Comparison of ENCODE assay signal across 12 mouse cellular contexts in genomic region chr3:149007860-149008633, GRCm38 (mm10). TPM values are rescaled to one million over a fixed set of nuclear protein-coding genes. Genes with fewer than 3 reads are reported as not detected.
DNase-seq lines count a peak whose midpoint lies in the region; ATAC-seq lines count a peak whose summit lies in the region.
"Had no signal": no experiment of that assay in that cellular context is flagged by ENCODE, and none has a peak within 500 bp of the region (broad histone marks: within the 10 kb centered on the region; RNA-seq: fewer than 3 reads in every experiment).

No protein-coding gene starts in this region.

- no peak overlapping the region for H3K4me3 ChIP-seq in forebrain, embryonic 13.5 days
- no peak overlapping the region for H3K4me3 ChIP-seq in forebrain, embryonic 12.5 days (replicated peaks)
- H3K4me3 ChIP-seq in hindbrain, embryonic 13.5 days: no peak overlapping the region
- no peak overlapping the region for H3K4me3 ChIP-seq in hindbrain, embryonic 10.5 days
- peak overlapping the region; percentile 18; the same call in 1 of the 2 replicates for H3K4me3 ChIP-seq in embryonic facial prominence, embryonic 13.5 days
- no peak overlapping the region for H3K4me3 ChIP-seq in limb, embryonic 15.5 days

- no peak overlapping the region for H3K27ac ChIP-seq in forebrain, embryonic 13.5 days
- H3K27ac ChIP-seq in forebrain, embryonic 12.5 days: no peak overlapping the region
- H3K27ac ChIP-seq in hindbrain, embryonic 13.5 days: no peak overlapping the region
- no peak overlapping the region for H3K27ac ChIP-seq in hindbrain, embryonic 10.5 days
- peak overlapping the region; percentile 29; the same call in 1 of the 2 replicates for H3K27ac ChIP-seq in embryonic facial prominence, embryonic 13.5 days
- H3K27ac ChIP-seq in limb, embryonic 15.5 days: no peak overlapping the region

- no peak for DNase-seq in hindbrain, embryonic 10.5 days (ENCODE audit: low spot score)
- no peak for DNase-seq in gastrocnemius, adult 8-10 months (ENCODE audit: low spot score in 2 of 2)
- DNase-seq: cerebellum, adult 11 months; gastrocnemius, postnatal 14 days; kidney, postnatal 10 days had no signal

- H3K9ac ChIP-seq in forebrain, embryonic 13.5 days: no peak overlapping the region
- H3K9ac ChIP-seq in forebrain, embryonic 12.5 days: no peak overlapping the region
- no peak overlapping the region for H3K9ac ChIP-seq in hindbrain, embryonic 13.5 days
- H3K9ac ChIP-seq in embryonic facial prominence, embryonic 13.5 days: 0 out of 2 replicates have a peak overlapping the region, but pooled peaks have one; percentile 8
- H3K9ac ChIP-seq in limb, embryonic 15.5 days: no peak overlapping the region

- no peaks in the 10 kb centered on the region for H3K9me3 ChIP-seq in forebrain, embryonic 13.5 days (replicated peaks)
- no peaks in the 10 kb centered on the region for H3K9me3 ChIP-seq in forebrain, embryonic 12.5 days
- H3K9me3 ChIP-seq in hindbrain, embryonic 13.5 days: no peaks in the 10 kb centered on the region
- H3K9me3 ChIP-seq in hindbrain, embryonic 10.5 days: no peaks in the 10 kb centered on the region
- H3K9me3 ChIP-seq in embryonic facial prominence, embryonic 13.5 days: no peaks in the 10 kb centered on the region
- H3K9me3 ChIP-seq in limb, embryonic 15.5 days: no peaks in the 10 kb centered on the region

- peak overlapping the region; percentile 14; the same call in 1 of the 2 replicates for H3K4me2 ChIP-seq in forebrain, embryonic 13.5 days
- no peak overlapping the region for H3K4me2 ChIP-seq in forebrain, embryonic 12.5 days
- peak overlapping the region; percentile 2; the same call in 1 of the 2 replicates for H3K4me2 ChIP-seq in hindbrain, embryonic 13.5 days
- peak overlapping the region; percentile 40 for H3K4me2 ChIP-seq in embryonic facial prominence, embryonic 13.5 days
- H3K4me2 ChIP-seq in limb, embryonic 15.5 days: 0 out of 2 replicates have a peak overlapping the region, but pooled peaks have one; percentile 3

- no peaks in the 10 kb centered on the region for H3K36me3 ChIP-seq in forebrain, embryonic 13.5 days (ENCODE audit: poor library complexity, severe bottlenecking)
- no peaks in the 10 kb centered on the region for H3K36me3 ChIP-seq in forebrain, embryonic 12.5 days (replicated peaks)
- H3K36me3 ChIP-seq in hindbrain, embryonic 13.5 days: no peaks in the 10 kb centered on the region
- H3K36me3 ChIP-seq in hindbrain, embryonic 10.5 days: no peaks in the 10 kb centered on the region
- H3K36me3 ChIP-seq in embryonic facial prominence, embryonic 13.5 days: no peaks in the 10 kb centered on the region
- H3K36me3 ChIP-seq in limb, embryonic 15.5 days: no peaks in the 10 kb centered on the region

- no peak for ATAC-seq in forebrain, embryonic 13.5 days
- no peak for ATAC-seq in forebrain, embryonic 12.5 days (ENCODE audit: low FRiP score)
- no peak for ATAC-seq in hindbrain, embryonic 13.5 days (ENCODE audit: low FRiP score)
- ATAC-seq in embryonic facial prominence, embryonic 13.5 days (ENCODE audit: insufficient number of reproducible peaks, insufficient read depth, low FRiP score, low TSS enrichment, low read depth): no peak
- no peak for ATAC-seq in limb, embryonic 15.5 days (ENCODE audit: insufficient number of reproducible peaks, low FRiP score, low TSS enrichment, low read depth)
- no peak for ATAC-seq in cerebellum, adult (ENCODE audit: insufficient number of reproducible peaks, low FRiP score, low TSS enrichment)

- peaks cover 7% of the 10 kb centered on the region; the same call in 1 of the 2 replicates for H3K4me1 ChIP-seq in forebrain, embryonic 13.5 days
- H3K4me1 ChIP-seq in forebrain, embryonic 12.5 days: no peaks in the 10 kb centered on the region
- no peaks in the 10 kb centered on the region; the same call in 1 of the 2 replicates for H3K4me1 ChIP-seq in hindbrain, embryonic 13.5 days (replicated peaks)
- no peaks in the 10 kb centered on the region for H3K4me1 ChIP-seq in hindbrain, embryonic 10.5 days (replicated peaks)
- peaks cover 22% of the 10 kb centered on the region for H3K4me1 ChIP-seq in embryonic facial prominence, embryonic 13.5 days
- H3K4me1 ChIP-seq in limb, embryonic 15.5 days: no peaks in the 10 kb centered on the region

- 73% methylated on average over 20 of the region's 20 CpGs for WGBS in forebrain, embryonic 13.5 days
- 74% methylated on average over 20 of the region's 20 CpGs for WGBS in forebrain, embryonic 12.5 days
- 67% methylated on average over 20 of the region's 20 CpGs for WGBS in hindbrain, embryonic 13.5 days
- WGBS in hindbrain, embryonic 10.5 days: 71% methylated on average over 20 of the region's 20 CpGs
- WGBS in embryonic facial prominence, embryonic 13.5 days: 52% methylated on average over 20 of the region's 20 CpGs
- 59% methylated on average over 20 of the region's 20 CpGs for WGBS in limb, embryonic 15.5 days

- H3K27me3 ChIP-seq in forebrain, embryonic 13.5 days: no peaks in the 10 kb centered on the region
- H3K27me3 ChIP-seq in forebrain, embryonic 12.5 days: no peaks in the 10 kb centered on the region
- no peaks in the 10 kb centered on the region for H3K27me3 ChIP-seq in hindbrain, embryonic 13.5 days
- no peaks in the 10 kb centered on the region for H3K27me3 ChIP-seq in hindbrain, embryonic 10.5 days (ENCODE audit: insufficient read depth, poor library complexity, severe bottlenecking)
- no peaks in the 10 kb centered on the region for H3K27me3 ChIP-seq in embryonic facial prominence, embryonic 13.5 days
- no peaks in the 10 kb centered on the region for H3K27me3 ChIP-seq in limb, embryonic 15.5 days

RNA-seq across cellular contexts. Expression of gene Adgrl2, which starts 17.7 kb away (rescaled TPM):
- 70.1 and 76.1 TPM in 2 replicates for polyA plus RNA-seq in forebrain, embryonic 13.5 days (2015; fragmentation: Nextera tagmentation; extraction: Ambion mirVana)
- 103 and 104 TPM in 2 replicates for polyA plus RNA-seq in forebrain, embryonic 12.5 days (2016; fragmentation: Nextera tagmentation; extraction: Ambion mirVana)
- polyA plus RNA-seq in hindbrain, embryonic 13.5 days (2015; fragmentation: Nextera tagmentation; extraction: Ambion mirVana): 109 and 116 TPM in 2 replicates
- 64.4 and 64.6 TPM in 2 replicates for polyA plus RNA-seq in hindbrain, embryonic 10.5 days (2016; fragmentation: Nextera tagmentation; extraction: Ambion mirVana)
- 123 and 128 TPM in 2 replicates for polyA plus RNA-seq in embryonic facial prominence, embryonic 13.5 days (2015; fragmentation: Nextera tagmentation; extraction: Ambion mirVana)
- 69.0 and 84.6 TPM in 2 replicates for polyA plus RNA-seq in limb, embryonic 15.5 days (2015; fragmentation: Nextera tagmentation; extraction: Ambion mirVana)
- total RNA-seq in gastrocnemius, adult 8-10 months (2022): 1 to 10 TPM; 8.0 to 9.0 (median 8.9) TPM
- total RNA-seq: MEL had no signal
